ENCODE assay signal across 8 mouse cellular contexts in the genomic region with DNA sequence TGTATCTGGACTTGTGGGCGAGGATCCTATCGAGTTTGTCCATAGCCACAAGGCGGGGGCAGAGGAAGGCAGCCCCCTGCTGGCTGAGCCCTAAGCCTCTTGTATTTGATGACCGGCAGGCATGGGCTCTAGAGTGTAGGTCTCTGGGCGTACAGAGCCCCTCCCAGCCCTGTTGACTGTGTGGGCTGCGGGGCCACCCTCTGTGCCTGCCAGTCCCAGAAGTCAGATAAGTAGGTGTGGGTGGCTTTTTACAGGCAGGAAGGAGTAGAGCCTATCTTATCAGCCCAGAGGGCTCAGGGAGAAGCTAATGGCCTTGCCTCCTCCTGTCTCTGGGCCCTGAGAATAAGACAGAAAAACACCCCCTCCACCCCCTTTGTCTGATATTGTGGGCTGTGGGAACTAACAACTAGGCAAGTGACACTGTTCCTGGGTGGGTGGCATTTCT. TPM values are rescaled to one million over a fixed set of nuclear protein-coding genes. Genes with fewer than 3 reads are reported as not detected.
DNase-seq lines count a peak whose midpoint lies in the region; ATAC-seq and TF ChIP-seq lines count a peak whose summit lies in the region.
"Had no signal": no experiment of that assay in that cellular context is flagged by ENCODE, and none has a peak within 500 bp of the region (broad histone marks: within the 10 kb centered on the region; RNA-seq: fewer than 3 reads in every experiment).

No protein-coding gene starts in this region.

- no peak for TF ChIP-seq POLR2A in liver, adult 2 months (IDR thresholded peaks at IDR 0.05; ENCODE audit: extremely low read depth, insufficient read depth, low read length)

- H3K9me3 ChIP-seq in midbrain, embryonic 12.5 days: no peaks in the 10 kb centered on the region
- no peaks in the 10 kb centered on the region for H3K9me3 ChIP-seq in midbrain, postnatal 0 days (ENCODE audit: low read length)
- no peaks in the 10 kb centered on the region for H3K9me3 ChIP-seq in embryonic facial prominence, embryonic 13.5 days
- no peaks in the 10 kb centered on the region for H3K9me3 ChIP-seq in stomach, embryonic 15.5 days

- peaks cover 17% of the 10 kb centered on the region; the same call in 1 of the 2 replicates for H3K27me3 ChIP-seq in midbrain, embryonic 12.5 days
- H3K27me3 ChIP-seq in midbrain, postnatal 0 days (ENCODE audit: insufficient read depth, low read length): no peaks in the 10 kb centered on the region
- H3K27me3 ChIP-seq in embryonic facial prominence, embryonic 13.5 days: no peaks in the 10 kb centered on the region; the same call in 1 of the 2 replicates
- H3K27me3 ChIP-seq in liver, adult 2 months (ENCODE audit: control insufficient read depth, insufficient read depth, low read length): no peaks in the 10 kb centered on the region
- no peaks in the 10 kb centered on the region for H3K27me3 ChIP-seq in stomach, embryonic 15.5 days (replicated peaks)

- TF ChIP-seq CTCF in midbrain, postnatal 0 days (IDR thresholded peaks at IDR 0.05): no peak; the same call in 1 of the 2 replicates
- TF ChIP-seq CTCF in liver, adult 2 months (IDR thresholded peaks at IDR 0.05; ENCODE audit: low read depth, low read length): 0 out of 2 replicates have a peak, but pooled peaks have one; percentile 12

- 8% methylated on average over 6 of the region's 6 CpGs for WGBS in midbrain, embryonic 12.5 days
- 4% methylated on average over 6 of the region's 6 CpGs for WGBS in midbrain, postnatal 0 days
- 7% methylated on average over 6 of the region's 6 CpGs for WGBS in embryonic facial prominence, embryonic 13.5 days
- 59% methylated on average over 6 of the region's 6 CpGs for WGBS in liver, adult 2 months
- WGBS in stomach, embryonic 15.5 days: 6% methylated on average over 6 of the region's 6 CpGs

- no peak overlapping the region for H3K4me3 ChIP-seq in midbrain, embryonic 12.5 days
- H3K4me3 ChIP-seq in midbrain, postnatal 0 days (ENCODE audit: low read depth, low read length): no peak overlapping the region
- H3K4me3 ChIP-seq in embryonic facial prominence, embryonic 13.5 days: no peak overlapping the region
- no peak overlapping the region for H3K4me3 ChIP-seq in liver, adult 2 months (ENCODE audit: insufficient read depth, low read depth, low read length)
- no peak overlapping the region for H3K4me3 ChIP-seq in stomach, embryonic 15.5 days (replicated peaks)
- H3K4me3 ChIP-seq: layer of hippocampus, adult 2 months had no signal

- no peak overlapping the region for H3K27ac ChIP-seq in midbrain, embryonic 12.5 days (replicated peaks)
- no peak overlapping the region for H3K27ac ChIP-seq in midbrain, postnatal 0 days (ENCODE audit: low read depth, low read length)
- no peak overlapping the region for H3K27ac ChIP-seq in embryonic facial prominence, embryonic 13.5 days
- H3K27ac ChIP-seq in liver, adult 2 months (replicated peaks; ENCODE audit: insufficient read depth, low read depth, low read length): no peak overlapping the region
- peak overlapping the region; percentile 70 for H3K27ac ChIP-seq in stomach, embryonic 15.5 days
- H3K27ac ChIP-seq: layer of hippocampus, adult 2 months had no signal

- 0 out of 2 replicates have a peak, but pooled peaks have one; percentile 47 for ATAC-seq in midbrain, embryonic 12.5 days (ENCODE audit: low FRiP score, low read depth)
- no peak for ATAC-seq in midbrain, postnatal 0 days (ENCODE audit: low FRiP score)
- ATAC-seq in embryonic facial prominence, embryonic 13.5 days (ENCODE audit: insufficient number of reproducible peaks, insufficient read depth, low FRiP score, low TSS enrichment, low read depth): no peak
- peak; percentile 95 for ATAC-seq in stomach, embryonic 15.5 days (ENCODE audit: insufficient read depth, low FRiP score, low read depth)

- H3K79me2 ChIP-seq in liver, adult 2 months (ENCODE audit: control insufficient read depth, insufficient read depth, low read length): no peaks in the 10 kb centered on the region

- no peak for DNase-seq in midbrain, postnatal 0 days (ENCODE audit: low spot score)
- DNase-seq in liver, adult 2 months (ENCODE audit: extremely low read depth, low read depth, low spot score): no peak
- DNase-seq in adrenal gland, postnatal 14 days: no peak
- no peak for DNase-seq in thymus, postnatal 36 days

- 0 out of 2 replicates have a peak overlapping the region, but pooled peaks have one; percentile 16 for H3K4me2 ChIP-seq in midbrain, embryonic 12.5 days (replicated peaks)
- H3K4me2 ChIP-seq in midbrain, postnatal 0 days (ENCODE audit: low read depth, low read length, poor library complexity, severe bottlenecking): no peak overlapping the region
- 0 out of 2 replicates have a peak overlapping the region, but pooled peaks have one; percentile 35 for H3K4me2 ChIP-seq in embryonic facial prominence, embryonic 13.5 days
- peak overlapping the region; percentile 11 for H3K4me2 ChIP-seq in stomach, embryonic 15.5 days

- H3K36me3 ChIP-seq in midbrain, embryonic 12.5 days: peaks cover 29% of the 10 kb centered on the region
- H3K36me3 ChIP-seq in midbrain, postnatal 0 days (ENCODE audit: insufficient read depth, low read length): peaks cover 12% of the 10 kb centered on the region
- peaks cover 24% of the 10 kb centered on the region for H3K36me3 ChIP-seq in embryonic facial prominence, embryonic 13.5 days
- H3K36me3 ChIP-seq in liver, adult 2 months (ENCODE audit: control insufficient read depth, insufficient read depth, low read length): 0 out of 2 replicates have a peak, but pooled peaks cover 1% of the 10 kb centered on the region
- H3K36me3 ChIP-seq in stomach, embryonic 15.5 days: peaks cover 23% of the 10 kb centered on the region; the same call in 1 of the 2 replicates

- peaks cover 17% of the 10 kb centered on the region for H3K4me1 ChIP-seq in midbrain, embryonic 12.5 days
- no peaks in the 10 kb centered on the region for H3K4me1 ChIP-seq in midbrain, postnatal 0 days (ENCODE audit: insufficient read depth, low read length)
- H3K4me1 ChIP-seq in embryonic facial prominence, embryonic 13.5 days: peaks cover 13% of the 10 kb centered on the region
- H3K4me1 ChIP-seq in liver, adult 2 months (ENCODE audit: control insufficient read depth, insufficient read depth, low read length): no peaks in the 10 kb centered on the region
- H3K4me1 ChIP-seq in stomach, embryonic 15.5 days: peaks cover 18% of the 10 kb centered on the region; the same call in 1 of the 2 replicates

- no peak overlapping the region for H3K9ac ChIP-seq in midbrain, embryonic 12.5 days (replicated peaks)
- no peak overlapping the region for H3K9ac ChIP-seq in midbrain, postnatal 0 days (replicated peaks; ENCODE audit: low read length, poor library complexity, severe bottlenecking)
- 0 out of 2 replicates have a peak overlapping the region, but pooled peaks have one; percentile 16 for H3K9ac ChIP-seq in embryonic facial prominence, embryonic 13.5 days
- no peak overlapping the region for H3K9ac ChIP-seq in liver, adult 2 months (ENCODE audit: low read depth, low read length)
- H3K9ac ChIP-seq in stomach, embryonic 15.5 days: no peak overlapping the region

RNA-seq across cellular contexts. Expression of a gene that starts 12.8 kb away (rescaled TPM):
- polyA plus RNA-seq in midbrain, embryonic 12.5 days (2016; fragmentation: Nextera tagmentation; extraction: Ambion mirVana): 11.4 and 11.6 TPM in 2 replicates
- total RNA-seq in midbrain, postnatal 0 days (2014; rRNA removed): 15.2 and 17.8 TPM in 2 replicates
- polyA plus RNA-seq in midbrain, postnatal 0 days (2015; fragmentation: Nextera tagmentation; extraction: Ambion mirVana): 8.7 and 9.3 TPM in 2 replicates
- polyA plus RNA-seq in embryonic facial prominence, embryonic 13.5 days (2015; fragmentation: Nextera tagmentation; extraction: Ambion mirVana): 8.7 and 9.6 TPM in 2 replicates
- 11.5 and 12.5 TPM in 2 replicates for total RNA-seq in liver, adult 2 months (2014; rRNA removed)
- polyA plus RNA-seq in liver, adult 2 months (2012; rRNA removed): 6.3 and 7.0 TPM in 2 replicates
- polyA plus RNA-seq in stomach, embryonic 15.5 days (2015; fragmentation: Nextera tagmentation; extraction: Ambion mirVana): 16.1 and 18.3 TPM in 2 replicates
- 25.1 and 29.8 TPM in 2 replicates for total RNA-seq in adrenal gland, postnatal 14 days (2021)

RNA-seq across cellular contexts. Expression of a gene that starts 15.6 kb away (rescaled TPM):
- 0.25 and 0.75 TPM in 2 replicates for polyA plus RNA-seq in midbrain, embryonic 12.5 days (2016; fragmentation: Nextera tagmentation; extraction: Ambion mirVana)
- total RNA-seq in midbrain, postnatal 0 days (2014; rRNA removed): 0.05 TPM in 1 of 2 replicates, not detected in the other
- polyA plus RNA-seq in midbrain, postnatal 0 days (2015; fragmentation: Nextera tagmentation; extraction: Ambion mirVana): 0.16 and 0.29 TPM in 2 replicates
- 2.3 and 2.7 TPM in 2 replicates for polyA plus RNA-seq in embryonic facial prominence, embryonic 13.5 days (2015; fragmentation: Nextera tagmentation; extraction: Ambion mirVana)
- total RNA-seq in liver, adult 2 months (2014; rRNA removed): 6.5 and 9.3 TPM in 2 replicates
- 39.2 and 45.1 TPM in 2 replicates for polyA plus RNA-seq in liver, adult 2 months (2012; rRNA removed)
- 27.8 and 32.3 TPM in 2 replicates for polyA plus RNA-seq in stomach, embryonic 15.5 days (2015; fragmentation: Nextera tagmentation; extraction: Ambion mirVana)
- total RNA-seq in adrenal gland, postnatal 14 days (2021): 0.56 and 0.89 TPM in 2 replicates

RNA-seq across cellular contexts. Expression of a gene that starts 22.1 kb away (rescaled TPM):
- not detected in 2 replicates for polyA plus RNA-seq in midbrain, embryonic 12.5 days (2016; fragmentation: Nextera tagmentation; extraction: Ambion mirVana)
- total RNA-seq in midbrain, postnatal 0 days (2014; rRNA removed): 1.3 TPM in 1 of 2 replicates, not detected in the other
- polyA plus RNA-seq in midbrain, postnatal 0 days (2015; fragmentation: Nextera tagmentation; extraction: Ambion mirVana): not detected in 2 replicates
- 0.90 TPM in 1 of 2 replicates, not detected in the other for polyA plus RNA-seq in embryonic facial prominence, embryonic 13.5 days (2015; fragmentation: Nextera tagmentation; extraction: Ambion mirVana)
- not detected in 2 replicates for total RNA-seq in liver, adult 2 months (2014; rRNA removed)
- polyA plus RNA-seq in liver, adult 2 months (2012; rRNA removed): not detected in 2 replicates
- not detected in 2 replicates for polyA plus RNA-seq in stomach, embryonic 15.5 days (2015; fragmentation: Nextera tagmentation; extraction: Ambion mirVana)
- total RNA-seq in adrenal gland, postnatal 14 days (2021): not detected in 2 replicates
- total RNA-seq: layer of hippocampus, adult 2 months had no signal

RNA-seq across cellular contexts. Expression of a gene that starts 22.6 kb away (rescaled TPM):
- polyA plus RNA-seq in midbrain, embryonic 12.5 days (2016; fragmentation: Nextera tagmentation; extraction: Ambion mirVana): 70.5 and 70.8 TPM in 2 replicates
- 20.4 and 28.7 TPM in 2 replicates for total RNA-seq in midbrain, postnatal 0 days (2014; rRNA removed)
- polyA plus RNA-seq in midbrain, postnatal 0 days (2015; fragmentation: Nextera tagmentation; extraction: Ambion mirVana): 61.0 and 65.9 TPM in 2 replicates
- 59.8 and 65.4 TPM in 2 replicates for polyA plus RNA-seq in embryonic facial prominence, embryonic 13.5 days (2015; fragmentation: Nextera tagmentation; extraction: Ambion mirVana)
- 11.1 and 12.7 TPM in 2 replicates for total RNA-seq in liver, adult 2 months (2014; rRNA removed)
- polyA plus RNA-seq in liver, adult 2 months (2012; rRNA removed): 28.5 and 28.8 TPM in 2 replicates
- 73.5 and 74.9 TPM in 2 replicates for polyA plus RNA-seq in stomach, embryonic 15.5 days (2015; fragmentation: Nextera tagmentation; extraction: Ambion mirVana)
- total RNA-seq in adrenal gland, postnatal 14 days (2021): 14.7 and 18.3 TPM in 2 replicates

RNA-seq across cellular contexts. Expression of a gene that starts 28.7 kb away (rescaled TPM):
- polyA plus RNA-seq in midbrain, embryonic 12.5 days (2016; fragmentation: Nextera tagmentation; extraction: Ambion mirVana): 36.3 and 39.8 TPM in 2 replicates
- total RNA-seq in midbrain, postnatal 0 days (2014; rRNA removed): 129 and 130 TPM in 2 replicates
- polyA plus RNA-seq in midbrain, postnatal 0 days (2015; fragmentation: Nextera tagmentation; extraction: Ambion mirVana): 27.1 and 29.1 TPM in 2 replicates
- 24.5 and 29.0 TPM in 2 replicates for polyA plus RNA-seq in embryonic facial prominence, embryonic 13.5 days (2015; fragmentation: Nextera tagmentation; extraction: Ambion mirVana)
- total RNA-seq in liver, adult 2 months (2014; rRNA removed): 10.0 and 14.2 TPM in 2 replicates
- 23.1 and 25.2 TPM in 2 replicates for polyA plus RNA-seq in liver, adult 2 months (2012; rRNA removed)
- polyA plus RNA-seq in stomach, embryonic 15.5 days (2015; fragmentation: Nextera tagmentation; extraction: Ambion mirVana): 19.2 and 21.3 TPM in 2 replicates
- 46.7 and 48.2 TPM in 2 replicates for total RNA-seq in adrenal gland, postnatal 14 days (2021)

Comparison
In these comparisons a context has a peak if more than half of its experiments do, and no peak if none do; other contexts are left out.
1. ATAC-seq: peak in midbrain, embryonic 12.5 days (single experiment) and stomach, embryonic 15.5 days (single experiment); none in midbrain, postnatal 0 days (single experiment) and embryonic facial prominence, embryonic 13.5 days (single experiment).